Mouse (Mus musculus) lung, adult 18-20 months (tissue): ENCODE results near the gene Sugp1.
A peak's percentile ranks its signal among the peaks of the same experiment; 100 is the strongest.

ENCODE experiments used
- DNase-seq, 2 experiments: peaks; one replicate each; pipeline ENCODE4 v3.0.0; 2022; ENCODE audit warnings: mixed read lengths in 2 of 2

Gene Sugp1

DNA sequence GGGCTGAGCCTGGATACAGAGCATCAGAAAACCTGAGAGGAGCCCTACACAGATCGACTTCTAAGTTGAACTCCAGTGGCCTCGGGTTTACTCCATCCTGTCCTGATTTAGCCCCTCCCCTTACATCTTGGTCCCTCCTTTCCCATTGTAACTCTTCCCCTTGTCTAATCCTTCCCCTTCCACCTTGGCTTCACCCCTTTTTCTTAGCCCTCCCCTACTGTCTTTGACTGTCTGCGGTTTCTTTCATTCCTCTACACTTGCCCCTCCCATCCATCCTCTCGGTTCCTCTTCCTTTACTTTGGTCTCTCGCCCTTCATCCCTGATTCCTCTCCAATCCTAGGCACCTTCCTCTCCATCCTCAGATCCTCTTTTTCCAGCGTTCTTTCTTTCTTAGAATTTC is 71.9 kb downstream of the Sugp1 start:
- no peak for DNase-seq

DNA sequence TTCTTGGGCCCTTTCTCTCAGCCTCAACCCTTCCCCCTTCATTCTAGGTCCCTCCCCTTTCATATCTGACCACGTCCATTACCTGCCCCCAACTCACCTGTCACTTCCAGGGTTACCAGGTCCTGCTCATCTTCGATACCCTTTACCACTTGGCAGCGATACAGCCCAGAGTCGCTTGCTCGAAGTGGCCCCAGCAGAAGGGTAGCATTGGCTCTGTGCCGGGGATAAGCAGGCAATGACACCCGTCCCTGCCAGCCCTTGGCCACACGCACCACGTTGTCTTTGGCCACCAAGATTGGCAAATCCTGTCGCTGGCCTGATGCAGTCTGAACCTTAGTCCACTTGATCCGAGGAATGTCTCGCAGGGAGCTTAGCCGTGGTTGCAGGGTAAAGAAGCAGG is 72.3 kb downstream of the Sugp1 start:
- DNase-seq = no peak

DNA sequence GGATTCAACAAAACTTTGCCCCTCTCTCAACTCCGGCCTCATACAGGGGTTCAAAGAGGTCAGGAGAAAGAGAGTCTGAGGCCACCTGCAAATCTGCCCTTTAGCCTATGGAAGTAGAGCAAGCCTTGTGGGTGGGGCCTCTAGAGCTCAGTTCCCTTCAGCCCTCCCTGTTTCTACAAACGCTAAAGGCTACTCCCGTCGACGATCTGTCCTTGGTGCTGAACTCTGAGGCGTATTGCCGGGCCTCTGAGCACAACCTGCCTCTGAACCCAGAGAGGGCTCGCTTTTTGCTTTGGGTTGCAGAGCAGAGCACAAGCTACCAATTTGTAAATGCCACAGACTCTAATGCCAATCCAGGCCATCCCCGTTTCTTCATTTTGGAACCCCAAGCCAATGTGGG is 75.0 kb downstream of the Sugp1 start:
- no peak for DNase-seq

DNA sequence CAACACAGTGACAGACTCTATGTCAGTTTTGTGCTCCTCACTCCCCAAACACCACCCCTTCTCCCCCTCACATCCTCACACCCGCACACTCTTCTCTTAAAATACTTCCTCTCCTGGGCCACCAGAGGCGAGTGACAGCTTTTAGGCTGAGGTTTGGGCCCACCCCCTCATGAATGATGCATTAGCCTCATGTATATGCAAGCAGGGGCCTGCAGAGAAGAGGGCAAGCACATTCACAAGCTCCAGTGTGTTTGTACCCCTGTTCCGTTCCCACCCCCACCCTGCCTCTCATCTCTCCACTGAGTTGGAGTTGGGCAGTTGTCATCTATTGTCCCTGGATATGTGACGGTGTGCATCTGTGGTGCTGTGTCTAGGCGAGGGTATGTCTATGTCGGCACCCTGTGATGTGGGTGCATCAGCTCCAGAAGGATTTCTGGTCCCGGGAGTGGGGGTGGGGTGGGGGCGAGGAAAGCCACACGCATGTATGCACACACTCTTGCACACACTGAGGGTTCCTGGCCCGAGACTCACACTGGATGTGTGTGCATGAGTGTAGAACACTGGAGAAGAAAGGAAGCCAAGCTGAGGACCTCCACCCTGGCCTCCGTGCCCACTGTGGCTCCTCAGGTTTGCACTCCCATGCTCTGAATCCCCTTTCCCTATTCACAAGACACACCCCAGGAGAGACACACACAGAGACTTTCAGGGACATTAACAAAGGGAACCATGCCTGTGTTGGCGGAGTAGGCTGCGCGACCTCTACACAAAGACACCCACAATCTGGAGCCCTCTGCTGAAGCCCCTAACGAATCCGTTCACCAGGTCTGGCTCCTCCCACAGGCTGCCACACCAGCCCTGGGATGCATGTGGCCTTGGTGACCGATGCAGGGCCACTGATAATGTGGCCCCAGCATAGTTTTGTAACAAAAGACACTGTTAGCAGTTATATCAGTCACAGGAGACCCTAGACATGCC is 76.4 kb downstream of the Sugp1 start:
- no peak for DNase-seq

DNA sequence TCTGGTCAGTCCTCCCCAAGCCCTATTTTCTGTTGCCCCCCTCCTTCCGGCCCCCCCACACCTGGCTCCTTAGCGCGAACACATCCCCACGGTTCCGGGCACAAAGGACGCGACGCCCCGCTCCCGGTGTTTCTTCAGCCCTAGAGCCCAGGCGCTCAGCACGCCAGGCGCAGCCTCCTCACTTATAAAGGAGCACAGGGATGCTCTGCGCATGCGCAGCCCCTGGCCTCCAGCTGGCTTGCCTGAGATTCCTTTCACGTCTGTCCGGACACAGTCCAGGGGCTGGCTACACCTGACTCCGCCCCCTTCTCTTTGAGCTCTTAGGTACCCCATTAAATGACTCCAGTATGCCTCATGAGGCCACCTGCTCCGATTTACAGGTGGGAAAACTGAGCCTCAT is 78.1 kb downstream of the Sugp1 start, which contains the start of gene Ncan:
Gene Ncan, minus strand, starts transcription at position 207 of the 400 bp plus-strand sequence.
- DNase-seq = peak; percentile 31 to 39
